Mouse (Mus musculus): ENCODE data around the gene Zmynd12. TPM values are rescaled to one million over a fixed set of nuclear protein-coding genes. Genes with fewer than 3 reads are reported as not detected.
A peak's percentile ranks its signal among the peaks of the same experiment; 100 is the strongest.

The Zmynd12 gene
- total RNA-seq, 2 experiments from 2014 or later = not detected

GRCm38 (mm10) chr4:119447261-119447660 lies 24.6 kb downstream of the Zmynd12 start:
- no peak for DNase-seq (ENCODE audit: low spot score)

GRCm38 (mm10) chr4:119447786-119448185 lies 25.2 kb downstream of the Zmynd12 start:
- no peak for DNase-seq (ENCODE audit: low spot score)

DNA sequence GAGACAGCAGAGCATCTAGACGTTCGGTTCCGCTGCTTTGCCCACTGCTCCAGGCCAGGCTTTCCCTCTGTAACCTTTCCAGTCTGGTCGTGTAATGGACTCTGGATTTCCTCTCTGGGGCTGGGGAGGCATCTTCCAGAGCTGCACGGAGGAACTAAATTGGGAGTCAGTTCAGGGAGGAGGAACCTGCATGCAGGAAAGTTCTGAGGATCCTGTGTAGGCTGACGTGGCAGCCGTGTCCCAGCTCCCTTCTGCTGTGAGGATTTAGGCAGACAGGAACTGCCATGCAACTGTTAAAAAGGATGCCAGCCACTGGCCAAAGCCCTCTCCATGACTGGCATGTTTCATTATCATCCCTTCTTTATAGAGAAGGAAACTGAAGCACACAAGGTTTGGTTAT lies 27.8 kb downstream of the Zmynd12 start:
- DNase-seq (ENCODE audit: low spot score) = no peak

DNA sequence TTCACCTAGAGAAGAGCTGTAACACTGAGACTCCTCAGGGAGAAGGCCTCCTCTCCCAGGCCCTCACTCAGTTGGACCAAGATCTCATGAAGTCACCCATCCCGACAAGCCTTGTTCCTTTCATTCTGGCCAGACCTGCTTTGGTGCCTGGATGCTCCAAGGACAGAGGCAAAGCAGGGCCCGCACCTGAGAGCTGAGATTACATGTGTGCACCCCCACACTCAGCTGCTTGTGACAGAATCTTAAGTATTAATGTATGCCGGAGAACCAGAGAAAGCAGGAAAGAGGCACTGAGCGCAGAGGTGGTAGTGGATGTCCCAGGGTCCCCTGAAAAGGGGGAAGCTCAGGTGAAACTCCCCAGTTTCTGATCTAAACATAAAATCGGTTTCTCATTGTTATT lies 30.5 kb downstream of the Zmynd12 start:
- no peak for DNase-seq (ENCODE audit: low spot score)

DNA sequence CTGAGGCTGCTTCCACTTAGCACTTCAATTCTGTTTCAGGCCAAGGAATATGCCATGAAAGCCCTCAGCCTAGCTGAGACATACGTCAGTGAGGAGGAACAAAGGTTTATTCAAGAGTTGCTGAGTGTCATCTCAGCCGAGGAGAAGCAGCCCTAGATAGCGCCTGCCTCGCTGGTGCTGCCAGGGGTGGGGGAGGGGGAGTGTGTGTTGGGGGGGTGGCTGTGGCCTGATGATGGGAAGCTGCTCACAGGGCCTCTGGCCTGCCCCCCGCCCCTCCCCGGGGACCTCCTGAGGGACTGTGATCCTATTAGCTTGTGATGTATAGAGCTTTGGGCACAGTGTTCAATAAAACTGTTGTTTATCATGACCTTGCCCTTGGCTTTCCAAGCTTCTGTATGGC lies 30.9 kb downstream of the Zmynd12 start:
- no peak for DNase-seq (ENCODE audit: low spot score)

DNA sequence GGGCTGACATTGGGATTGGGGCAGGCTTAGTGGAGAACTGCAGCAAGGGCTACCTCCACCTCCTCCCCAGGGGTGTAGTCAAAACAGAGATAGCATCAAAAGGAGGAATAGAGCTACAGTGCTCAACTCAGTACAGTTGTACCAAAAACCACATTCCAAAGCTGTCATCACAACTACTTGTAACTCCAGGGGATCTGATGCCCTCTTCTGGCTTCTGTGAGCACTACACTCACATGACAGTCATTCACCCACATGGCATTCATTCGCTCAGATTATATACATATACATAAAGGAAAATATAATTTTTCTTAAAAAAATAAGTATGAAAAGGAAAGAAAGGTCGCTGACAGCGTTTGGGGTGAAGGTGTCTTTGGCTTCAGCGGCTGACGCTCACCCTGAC lies 37.7 kb downstream of the Zmynd12 start:
- DNase-seq (ENCODE audit: low spot score) = no peak

DNA sequence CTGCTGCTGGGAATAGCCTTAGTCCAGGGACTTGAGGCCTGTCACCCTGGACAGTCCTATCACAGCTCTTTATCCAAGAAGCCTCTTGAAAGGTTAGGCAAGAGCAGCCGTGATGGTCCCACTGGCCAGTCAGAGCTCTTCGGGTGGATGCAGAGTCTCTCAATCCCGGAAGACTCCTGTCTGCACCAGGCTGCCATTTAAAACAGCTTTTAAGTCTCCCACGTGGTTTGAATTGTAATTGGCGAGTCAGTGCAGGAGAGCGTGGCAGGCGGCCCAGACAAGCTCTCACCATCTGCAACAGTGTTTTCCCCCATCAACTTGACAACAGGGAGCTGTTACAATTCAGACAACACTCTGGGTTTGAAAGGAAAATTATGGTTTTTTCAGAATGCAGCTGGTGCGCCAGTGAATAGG lies 38.1 kb downstream of the Zmynd12 start:
- DNase-seq (ENCODE audit: low spot score) = peak; percentile 26

DNA sequence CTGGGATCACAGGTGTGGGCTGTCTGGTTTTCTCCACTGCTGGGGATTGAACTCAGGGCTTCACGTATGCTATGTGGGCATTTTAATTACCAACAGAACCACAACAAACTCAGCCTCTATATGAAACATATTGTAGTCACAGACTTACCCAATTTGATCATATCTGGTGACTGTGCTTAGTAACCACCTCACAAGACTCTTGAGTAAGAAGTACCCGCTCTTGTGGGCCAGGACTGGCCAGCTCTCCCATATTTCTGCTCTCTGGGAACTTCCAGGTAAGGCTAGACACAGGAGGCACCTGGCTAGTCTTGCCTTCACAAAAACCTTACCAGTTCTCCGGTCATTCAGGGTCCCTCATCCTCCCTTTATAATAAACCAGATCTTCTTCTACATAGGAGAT lies 39.8 kb downstream of the Zmynd12 start:
- DNase-seq (ENCODE audit: low spot score) = no peak

DNA sequence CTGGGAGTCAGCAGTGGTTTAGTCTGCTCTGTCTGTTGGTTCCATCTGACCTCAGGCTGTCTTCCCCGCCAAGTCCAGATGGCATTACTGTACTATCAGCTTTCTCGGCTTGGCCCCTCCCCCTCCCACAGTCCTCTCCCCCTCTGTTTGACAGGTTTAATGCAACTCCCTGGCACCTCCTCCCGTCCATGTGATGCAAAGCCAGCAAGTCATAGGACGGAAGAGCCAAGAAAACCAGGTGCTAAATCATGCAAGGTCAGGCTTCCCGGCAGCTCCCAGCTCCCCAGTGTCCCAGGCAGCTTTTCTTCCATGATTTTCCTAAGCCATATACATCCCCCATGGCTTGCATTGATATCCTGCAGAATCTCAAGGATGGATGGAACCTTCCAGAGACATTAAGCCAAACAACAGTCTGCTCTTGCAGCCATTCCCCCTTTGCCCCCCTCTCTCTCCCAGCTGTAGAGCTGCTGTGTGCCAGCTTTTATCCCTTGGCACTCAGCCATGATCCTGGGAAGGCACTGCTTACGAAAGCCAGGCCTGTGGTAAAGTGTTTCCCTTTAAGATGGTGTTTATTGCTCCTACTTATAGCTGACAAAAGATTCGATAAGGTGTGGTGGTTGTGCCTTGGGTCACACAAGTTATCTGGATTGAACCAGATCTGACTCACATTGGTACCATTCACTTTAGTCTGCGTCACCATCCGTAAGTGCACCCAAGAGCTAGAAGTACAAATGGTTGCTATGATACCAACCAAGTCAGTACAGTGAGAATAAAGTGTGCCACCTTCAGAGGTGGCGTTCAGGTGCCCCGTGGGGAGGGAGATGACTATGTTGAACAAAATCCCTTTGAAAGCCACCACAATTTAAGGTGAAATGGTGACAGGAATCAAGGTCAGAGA lies 40.5 kb downstream of the Zmynd12 start:
- peak; percentile 73 for DNase-seq (ENCODE audit: low spot score)

DNA sequence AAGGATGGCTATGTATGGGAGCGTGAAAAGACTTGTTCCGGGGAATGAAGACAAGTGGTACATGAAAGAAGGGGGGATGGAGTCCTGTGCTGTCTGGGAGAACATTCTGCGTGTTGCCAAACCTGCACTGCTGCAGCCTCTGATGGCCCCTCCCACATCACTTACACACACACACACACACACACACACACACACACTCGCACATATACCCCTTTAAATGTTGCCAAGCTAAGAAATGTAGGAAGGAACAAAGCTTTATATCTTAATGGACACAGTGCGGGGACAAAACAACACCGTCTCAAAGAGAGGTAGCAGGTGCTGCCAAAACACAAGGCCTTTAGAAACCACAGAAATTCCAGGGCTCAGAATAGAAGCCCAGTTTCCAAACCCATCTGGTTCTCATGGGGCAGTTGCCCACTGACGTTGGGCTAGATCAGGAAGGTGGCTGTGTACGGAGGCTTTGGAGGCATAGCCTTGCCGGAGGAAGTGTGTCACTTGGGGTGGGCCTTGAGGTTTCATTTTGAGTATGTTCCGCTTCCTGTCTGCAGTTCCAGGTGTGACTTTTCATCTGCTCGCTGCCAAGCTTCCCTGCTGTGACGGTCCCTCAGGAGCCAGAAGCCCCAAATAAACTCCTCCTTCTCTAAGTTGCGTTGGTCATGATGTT lies 41.3 kb downstream of the Zmynd12 start:
- no peak for DNase-seq (ENCODE audit: low spot score)

DNA sequence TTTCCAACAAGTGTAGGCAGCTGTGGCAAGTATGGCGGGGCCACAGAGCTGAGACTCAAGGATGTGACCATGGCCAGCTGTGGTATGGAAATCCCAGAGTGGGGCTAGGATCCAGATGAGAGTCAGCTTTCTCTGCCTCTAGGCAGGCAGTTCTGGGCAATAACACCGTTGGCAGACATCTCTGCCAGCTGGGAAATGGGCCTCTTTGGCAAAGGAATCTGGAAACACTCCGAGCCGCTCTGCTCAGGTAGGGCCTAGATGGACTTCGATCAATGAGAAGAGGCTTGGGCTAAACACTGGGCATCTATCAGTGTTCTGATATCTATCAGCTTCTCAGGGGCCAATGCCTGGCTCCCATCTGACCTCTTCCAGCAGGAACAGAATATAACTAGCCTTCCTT lies 43.2 kb downstream of the Zmynd12 start:
- no peak for DNase-seq (ENCODE audit: low spot score)

DNA sequence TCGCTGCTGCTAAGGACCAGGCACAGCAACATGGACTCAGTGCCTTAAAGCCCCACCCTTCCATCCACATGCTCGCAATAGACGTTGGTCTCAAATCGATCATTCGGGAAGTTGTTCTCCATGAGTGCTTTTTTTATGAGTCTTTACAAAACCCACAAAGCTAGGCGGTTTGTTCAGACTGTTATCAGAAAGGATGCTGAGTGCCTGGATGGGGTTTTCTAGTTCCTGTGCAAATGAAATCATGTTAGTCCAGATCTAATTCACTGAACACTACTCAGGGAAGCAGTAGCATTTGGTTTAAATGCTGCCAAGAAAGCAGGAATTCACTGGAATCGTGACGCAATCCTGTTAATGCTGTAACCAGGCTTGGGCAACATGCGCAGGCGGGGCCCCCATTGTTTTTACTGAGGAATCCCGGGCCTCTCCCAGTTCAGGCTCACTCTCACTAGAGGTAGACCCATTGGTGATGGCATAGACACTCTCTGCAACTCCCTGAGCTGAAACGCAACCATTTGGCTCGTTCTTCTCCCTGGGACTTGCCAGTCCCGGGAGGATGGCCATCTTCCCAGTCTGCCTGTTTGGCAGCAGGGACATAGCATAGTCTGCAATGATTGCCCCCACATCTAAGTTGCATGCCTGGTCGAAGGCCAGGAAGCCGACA lies 45.2 kb downstream of the Zmynd12 start:
- peak; percentile 18 for DNase-seq (ENCODE audit: low spot score)

GRCm38 (mm10) chr4:119472545-119472944 lies 49.9 kb downstream of the Zmynd12 start:
- no peak for DNase-seq (ENCODE audit: low spot score)

DNA sequence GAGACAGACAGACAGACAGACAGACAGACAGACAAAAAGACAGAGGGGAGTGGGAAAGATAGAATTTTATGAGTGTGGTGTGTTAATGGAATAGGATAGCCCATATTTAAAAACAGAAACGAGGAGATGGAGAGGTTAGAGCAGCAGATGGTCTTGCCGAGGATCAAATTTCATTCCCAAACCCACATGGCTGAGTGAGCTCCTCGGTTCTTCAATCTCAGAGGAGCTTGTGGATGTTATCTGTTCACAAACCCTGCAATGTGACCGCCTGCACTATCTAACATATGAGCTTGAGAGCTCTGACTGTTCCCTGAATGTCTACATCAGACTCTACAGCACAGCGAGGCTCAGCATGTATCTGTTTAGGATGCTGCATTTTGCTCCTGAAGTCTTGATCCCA lies 50.5 kb downstream of the Zmynd12 start:
- DNase-seq (ENCODE audit: low spot score) = no peak

DNA sequence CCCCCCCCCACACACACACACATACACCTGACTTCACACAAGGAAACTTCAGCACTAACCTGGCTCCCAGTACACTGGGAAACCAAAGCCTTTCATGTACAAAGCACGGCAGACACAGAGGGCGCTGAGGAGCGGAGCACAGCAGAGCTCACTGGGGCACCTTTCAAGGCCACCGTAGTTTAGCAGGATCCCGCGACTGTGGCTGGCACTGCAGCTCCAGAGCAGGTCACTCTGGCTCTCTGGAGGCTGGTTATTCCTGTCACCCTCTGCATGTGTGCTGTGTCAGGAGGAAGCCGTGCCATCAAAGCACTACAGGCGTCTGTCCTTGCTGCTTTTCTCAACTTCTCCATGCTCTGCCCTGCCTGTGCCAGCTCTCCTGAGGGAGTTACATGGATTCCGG lies 60.4 kb downstream of the Zmynd12 start:
- DNase-seq (ENCODE audit: low spot score) = no peak

- DNase-seq (ENCODE audit: low spot score) = no peak
These were observed 62.3 kb downstream of the Zmynd12 start for GRCm38 (mm10) chr4:119484882-119485281.

DNA sequence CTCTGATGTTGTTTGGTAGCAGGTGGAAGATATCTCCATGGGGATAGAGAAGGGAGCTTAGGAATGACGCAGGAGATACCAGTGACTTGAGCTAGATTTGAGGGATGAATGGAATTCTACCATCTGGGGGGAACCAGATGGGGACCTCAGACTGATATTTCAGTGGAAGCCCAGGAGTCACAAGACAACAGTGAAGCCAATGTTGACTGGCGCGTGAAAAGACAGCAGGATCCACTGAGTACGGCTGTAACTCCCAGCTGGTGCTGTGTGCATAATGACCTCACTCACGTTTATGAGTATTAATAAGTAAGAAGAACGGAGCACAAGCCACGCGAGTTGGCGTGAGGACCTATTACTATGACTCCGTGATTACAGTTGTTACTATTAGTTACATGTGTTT lies 67.1 kb downstream of the Zmynd12 start:
- DNase-seq (ENCODE audit: low spot score) = no peak

- no peak for DNase-seq (ENCODE audit: low spot score)
These were observed 68.2 kb downstream of the Zmynd12 start for GRCm38 (mm10) chr4:119490806-119491205.

DNA sequence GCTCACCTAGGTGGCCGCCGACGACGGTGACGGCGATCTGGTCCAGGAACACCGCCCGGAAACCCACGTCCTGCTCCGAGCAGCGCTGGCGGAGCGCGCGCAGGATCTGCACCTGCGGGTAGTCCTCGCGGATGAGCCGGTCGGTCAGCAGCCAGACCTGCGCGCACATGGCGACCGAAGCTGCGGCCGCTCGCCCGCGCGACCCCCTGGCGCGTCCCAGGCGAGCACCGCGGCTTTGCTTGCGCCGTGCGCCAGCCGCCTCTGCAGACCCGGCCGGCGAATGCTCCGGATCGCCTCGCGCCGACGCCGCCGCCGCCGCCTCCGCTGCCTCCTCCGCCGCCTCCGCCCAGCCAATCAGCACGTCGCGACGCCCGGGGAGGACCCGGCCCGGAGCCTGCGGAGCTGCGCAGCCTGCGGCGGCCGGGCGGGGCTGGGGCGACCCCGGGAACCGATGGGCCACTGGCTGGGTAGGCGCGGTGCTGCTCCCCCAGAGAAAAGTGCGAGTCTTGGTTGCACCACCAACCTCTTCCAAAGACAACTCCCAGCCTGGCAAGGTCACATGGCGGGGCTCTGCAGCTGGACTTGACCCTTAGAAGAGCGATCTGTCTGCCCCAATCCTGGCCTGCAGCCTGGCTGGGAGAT lies 69.8 kb downstream of the Zmynd12 start, which contains the start of gene Rimkla:
Rimkla (minus strand) TSS at position 338 of the 642 bp plus-strand sequence.
- DNase-seq (ENCODE audit: low spot score) = peak; percentile 36

- no peak for DNase-seq (ENCODE audit: low spot score)
These were observed 70.3 kb downstream of the Zmynd12 start for GRCm38 (mm10) chr4:119492933-119493327.

- DNase-seq (ENCODE audit: low spot score) = no peak
These were observed 75.8 kb downstream of the Zmynd12 start for GRCm38 (mm10) chr4:119498319-119498848.
